Mouse (Mus musculus): ENCODE measurements around the gene Prr15.

GRCm38 (mm10) chr6:54379356-54379755 lies 53.7 kb downstream of the Prr15 start:
- TF ChIP-seq CTCF (IDR thresholded peaks at IDR 0.05; ENCODE audit: control insufficient read depth, insufficient read depth, insufficient read length) (no peak), USF1 (IDR thresholded peaks at IDR 0.05; ENCODE audit: low read depth) (no peak), MAX (IDR thresholded peaks at IDR 0.05) (no peak)

Data from C2C12 (cell line).